Mouse (Mus musculus) ES-E14 (cell line): ENCODE data around the gene Tpcn2. TPM values are rescaled to one million over a fixed set of nuclear protein-coding genes. Genes with fewer than 3 reads are reported as not detected.

Source experiments
- DNase-seq: peaks from one replicate; pipeline ENCODE4 v3.0.0-alpha.2; 2013; ENCODE audit warnings: low read depth, low spot score
- H3K27ac ChIP-seq: 2 replicates; pipeline ENCODE4 v1.5.1; 2012; ENCODE audit warnings: low read depth, mild to moderate bottlenecking, low read length, moderate library complexity, mixed read lengths; ENCODE audit not compliant: poor library complexity, insufficient read depth, severe bottlenecking
- H3K36me3 ChIP-seq: 2 replicates; pipeline ENCODE4 v1.6.1; 2012; ENCODE audit warnings: mild to moderate bottlenecking, low read length, moderate library complexity, mixed read lengths; ENCODE audit not compliant: control insufficient read depth, poor library complexity, insufficient read depth, severe bottlenecking
- H3K4me1 ChIP-seq, 2 experiments: fragments of 150-350 bp in 1 of 2; sonication (generic) in 1 of 2; 2 replicates each; pipeline ENCODE4 v1.6.1; 2012; ENCODE audit warnings: low read length in 2 of 2, mild to moderate bottlenecking in 1 of 2, mixed read lengths in 1 of 2; ENCODE audit not compliant: control insufficient read depth in 2 of 2, insufficient read depth in 2 of 2, poor library complexity in 1 of 2
- H3K4me3 ChIP-seq, 2 experiments: fragments of 150-350 bp in 1 of 2; sonication (generic) in 1 of 2; 2 replicates each; pipeline ENCODE4 v1.5.1; 2012; ENCODE audit warnings: low read length in 2 of 2, low read depth in 1 of 2, mild to moderate bottlenecking in 1 of 2, mixed read lengths in 1 of 2; ENCODE audit not compliant: insufficient read depth in 1 of 2, poor library complexity in 1 of 2, severe bottlenecking in 1 of 2
- H3K9ac ChIP-seq: 2 replicates; pipeline ENCODE4 v1.6.1; 2012; ENCODE audit warnings: low read depth, mild to moderate bottlenecking, low read length, mixed read lengths; ENCODE audit not compliant: poor library complexity, insufficient read depth, severe bottlenecking
- H3K9me3 ChIP-seq: fragments of 150-350 bp; sonication (generic); 2 replicates; pipeline ENCODE4 v1.6.1; 2012; ENCODE audit warnings: low read depth, mild to moderate bottlenecking, low read length; ENCODE audit not compliant: control insufficient read depth, insufficient read depth
- CHD2 ChIP-seq: IDR thresholded peaks from 2 replicates; pipeline ENCODE4 v1.6.1; 2014; ENCODE audit warnings: mild to moderate bottlenecking, low read depth, low read length, inconsistent platforms
- HCFC1 ChIP-seq: IDR thresholded peaks from 2 replicates; pipeline ENCODE4 v1.6.1; 2012; ENCODE audit warnings: low read length, inconsistent platforms, borderline replicate concordance; ENCODE audit not compliant: insufficient read depth
- MAFK ChIP-seq: IDR thresholded peaks from 2 replicates; pipeline ENCODE4 v1.6.1; 2014; ENCODE audit warnings: mild to moderate bottlenecking, low read depth, low read length, inconsistent platforms; ENCODE audit not compliant: insufficient read depth
- ZC3H11A ChIP-seq: IDR thresholded peaks from 2 replicates; pipeline ENCODE4 v1.6.1; 2012; ENCODE audit warnings: low read depth, mild to moderate bottlenecking, inconsistent platforms, low read length, borderline replicate concordance
- ZNF384 ChIP-seq: IDR thresholded peaks from 2 replicates; pipeline ENCODE4 v1.6.1; 2012; ENCODE audit warnings: low read depth, low read length, inconsistent platforms
- in situ Hi-C, 2 experiments: fragments of 600-800 bp; cut with MboI; formaldehyde crosslinking; loops; one replicate each; pipeline ENCODE4 v1.15.1; 2025; ENCODE audit warnings: low sequenced_read_pairs in 2 of 2, inconsistent platforms in 1 of 2; ENCODE audit not compliant: unreplicated experiment in 2 of 2
- total RNA-seq: library from RNA; depleted of rRNA; stranded (reverse); fragments of 300-350 nt; gene quantifications from 2 replicates; pipeline ENCODE4 v1.2.3, GENCODE M21; 2012

Gene Tpcn2
- total RNA-seq, 1 experiment: 10.1 TPM

GRCm38 (mm10) chr7:145226641-145227040 lies 57.2 kb downstream of the Tpcn2 start:
- H3K27ac ChIP-seq: no peak overlapping the region
- DNase-seq: no peak
- no peak for TF ChIP-seq ZNF384
- in situ Hi-C loops: no loop called here
- no peaks in the 10 kb centered on the region for H3K4me1 ChIP-seq
- H3K9me3 ChIP-seq: peaks cover 4% of the 10 kb centered on the region; the same call in 1 of the 2 replicates
- peaks cover 2% of the 10 kb centered on the region; the same call in 1 of the 2 replicates for H3K36me3 ChIP-seq
- no peak overlapping the region for H3K9ac ChIP-seq
- no peak overlapping the region for H3K4me3 ChIP-seq

DNA sequence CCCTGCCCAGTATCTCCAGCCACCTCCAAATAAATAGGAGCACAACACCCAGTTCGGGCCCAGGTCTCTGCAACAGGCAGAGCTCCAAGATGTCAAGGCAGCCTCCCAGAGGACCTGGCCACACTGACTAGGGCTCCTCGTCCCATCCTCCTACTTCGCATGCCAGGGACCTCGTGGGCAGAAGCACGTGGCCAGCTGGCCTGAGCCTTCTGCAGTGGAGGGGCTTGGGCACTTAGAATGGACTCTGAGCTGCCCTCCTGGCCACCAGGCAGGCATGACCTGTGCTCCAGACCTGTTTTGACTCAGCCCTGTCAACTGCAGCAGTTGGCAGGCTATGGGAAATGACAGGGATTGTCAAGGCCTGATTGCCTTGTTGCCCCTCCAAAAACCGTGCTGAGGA lies 58.2 kb downstream of the Tpcn2 start:
- Histone ChIP-seq H3K27ac (no peak overlapping the region), H3K36me3 (peaks cover 2% of the 10 kb centered on the region; the same call in 1 of the 2 replicates), H3K9ac (no peak overlapping the region), H3K9me3 (peaks cover 4% of the 10 kb centered on the region; the same call in 1 of the 2 replicates), H3K4me3 (no peak overlapping the region), H3K4me1 (no peaks in the 10 kb centered on the region)
- in situ Hi-C loops: no loop called here
- DNase-seq: no peak
- TF ChIP-seq MAFK (no peak), ZNF384 (no peak), ZC3H11A (no peak), HCFC1 (no peak), CHD2 (no peak)

DNA sequence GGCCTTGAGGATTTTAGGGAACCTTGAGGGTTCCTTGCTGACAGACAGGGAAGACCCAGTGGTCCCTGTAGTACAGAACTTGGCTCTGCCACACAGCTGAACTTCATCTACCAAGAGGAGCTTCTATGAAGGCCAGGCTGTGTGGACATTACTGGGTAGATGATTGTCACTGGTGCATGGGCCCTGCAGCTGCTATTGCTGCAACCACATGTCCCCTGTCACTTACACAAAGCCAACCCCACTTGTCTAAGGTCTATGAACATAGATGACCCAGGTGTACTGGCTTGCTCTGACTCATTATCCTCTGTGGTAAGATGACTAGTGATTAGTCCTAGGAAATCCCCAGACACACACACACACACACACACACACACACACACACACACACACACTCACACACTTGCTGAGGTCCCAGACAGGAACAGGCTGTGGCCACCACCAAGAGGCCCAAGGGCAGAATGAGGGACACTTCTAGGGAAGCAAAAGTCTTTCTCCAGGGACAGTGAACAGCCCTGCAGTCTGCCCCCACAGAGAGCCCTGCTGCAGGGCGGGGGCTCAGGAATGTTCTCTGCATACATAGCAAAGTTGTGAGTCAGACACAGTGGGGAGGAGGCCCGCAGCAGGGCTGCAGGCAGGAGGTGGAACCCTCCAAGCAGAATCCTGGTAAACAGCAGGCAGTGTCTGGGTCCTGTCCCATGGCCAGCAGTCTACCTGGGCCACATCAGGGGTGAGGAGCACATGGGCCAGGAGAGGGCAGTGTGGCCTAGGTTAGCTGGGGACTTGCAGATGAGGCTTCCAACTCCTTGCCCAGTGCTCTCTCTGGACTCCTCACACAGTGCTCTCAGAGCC lies 61.7 kb downstream of the Tpcn2 start:
- no peak overlapping the region for H3K9ac ChIP-seq

DNA sequence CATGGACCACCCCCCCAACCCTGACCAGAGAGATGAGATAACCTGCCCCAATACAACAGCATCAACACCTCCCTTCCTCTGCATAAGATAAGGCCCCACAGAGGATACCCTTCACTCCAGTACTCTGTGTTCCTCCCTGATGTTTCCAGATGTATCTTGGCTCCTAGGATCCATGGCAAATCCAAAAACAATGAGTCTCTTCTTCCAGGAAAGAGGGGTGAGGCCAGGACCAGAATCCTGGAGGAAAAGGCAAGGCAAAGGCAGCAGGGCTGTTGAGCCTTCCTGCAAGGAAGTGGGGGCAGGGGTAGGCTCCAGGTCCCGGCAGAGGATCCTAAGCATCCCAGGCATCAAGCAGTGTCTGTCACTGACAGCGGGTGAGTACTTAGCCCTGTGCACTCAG lies 62.5 kb downstream of the Tpcn2 start:
- Histone ChIP-seq H3K4me3 (no peak overlapping the region), H3K27ac (no peak overlapping the region), H3K9me3 (peaks cover 4% of the 10 kb centered on the region; the same call in 1 of the 2 replicates), H3K36me3 (peaks cover 2% of the 10 kb centered on the region; the same call in 1 of the 2 replicates), H3K9ac (no peak overlapping the region), H3K4me1 (peaks cover 0 to 3% of the 10 kb centered on the region in 2 experiments; a peak in 2 of 4 replicates)
- no peak for TF ChIP-seq CHD2
- TF ChIP-seq ZNF384: no peak
- no peak for TF ChIP-seq MAFK
- no peak for TF ChIP-seq HCFC1
- TF ChIP-seq ZC3H11A: no peak
- in situ Hi-C loops: no loop called here
- no peak for DNase-seq

More for the DNA sequence above, 61.7 kb downstream of the Tpcn2 start:
- peaks cover 4% of the 10 kb centered on the region; the same call in 1 of the 2 replicates for H3K9me3 ChIP-seq
- DNase-seq: no peak
- no peak overlapping the region for H3K27ac ChIP-seq
- H3K36me3 ChIP-seq: peaks cover 2% of the 10 kb centered on the region; the same call in 1 of the 2 replicates
- H3K4me1 ChIP-seq: no peaks in the 10 kb centered on the region
- no peak overlapping the region for H3K4me3 ChIP-seq
- in situ Hi-C loops: no loop called here
- TF ChIP-seq HCFC1 (no peak), ZC3H11A (no peak), CHD2 (no peak)
